ENCODE assay signal across 12 mouse cellular contexts in genomic region chr5:39063061-39063460, GRCm38 (mm10).
A peak's percentile ranks its signal among the peaks of the same experiment; 100 is the strongest.
DNase-seq lines count a peak whose midpoint lies in the region.
"Had no signal": no experiment of that assay in that cellular context is flagged by ENCODE, and none has a peak within 500 bp of the region (broad histone marks: within the 10 kb centered on the region; RNA-seq: fewer than 3 reads in every experiment).

No protein-coding gene starts in this region.

- peak; percentile 74 to 76 for DNase-seq in frontal cortex, adult 2 months (ENCODE audit: extremely low spot score in 1 of 2, low spot score in 1 of 2)
- peak; percentile 33 to 84 for DNase-seq in frontal cortex, postnatal 36 days (ENCODE audit: low spot score in 2 of 2)
- peak; percentile 39 to 74 for DNase-seq in left cerebral cortex, postnatal 36 days (ENCODE audit: low spot score in 2 of 2)
- DNase-seq in telencephalon, adult 2 months (ENCODE audit: low read depth, low spot score) = peak; percentile 90
- no peak for DNase-seq in kidney, postnatal 14 days
- DNase-seq in layer of hippocampus, adult 9-11 months = no peak
- no peak for DNase-seq in thymus, adult 18-20 months
- DNase-seq: adrenal gland, adult 8-10 months; cerebellum, adult 18-20 months; heart, postnatal 36 days; kidney, adult 18-20 months; thymus, postnatal 14 days had no signal

- intact Hi-C loops in left cerebral cortex, postnatal 36 days (cut with DNase I) = loop anchor here (5.0 to 10.0 kb wide), 2 partner anchors 278 to 574 kb away; no protein-coding TSS in a partner anchor

Comparison
In these comparisons a context has a peak if more than half of its experiments do, and no peak if none do; other contexts are left out.
1. DNase-seq: peak in frontal cortex, adult 2 months (2 of 2), frontal cortex, postnatal 36 days (2 of 2), left cerebral cortex, postnatal 36 days (2 of 2) and telencephalon, adult 2 months (single experiment); none in kidney, postnatal 14 days (single experiment), layer of hippocampus, adult 9-11 months (single experiment) and thymus, adult 18-20 months (0 of 2).